Mouse (Mus musculus) lung, embryonic 16.5 days (tissue): ENCODE measurements at regions not wholly inside any gene's neighbourhood (a gene's known extent, or its start where the extent isn't known, plus 50 kb on each side); places are given as distances from the start of the nearest gene placed in this dataset.

Experiments used
- ATAC-seq: fragments of 200-750 bp; cut with Nextera tagmentation; 2 replicates; pipeline ENCODE4 v1.8.0; 2017; ENCODE audit warnings: low read depth, mild to moderate bottlenecking, moderate library complexity
- H3K27ac ChIP-seq: fragments of 300-500 bp; sonication (generic); 2 replicates; pipeline ENCODE4 v1.5.1; 2014; ENCODE audit warnings: mild to moderate bottlenecking, control low read depth, low read length
- H3K27me3 ChIP-seq: fragments of 300-500 bp; sonication (generic); 2 replicates; pipeline ENCODE4 v1.6.1; 2014; ENCODE audit warnings: low read depth, low read length, mixed read lengths; ENCODE audit not compliant: control insufficient read depth, insufficient read depth
- H3K36me3 ChIP-seq: fragments of 300-500 bp; sonication (generic); 2 replicates; pipeline ENCODE4 v1.6.1; 2014; ENCODE audit warnings: low read length; ENCODE audit not compliant: control insufficient read depth, insufficient read depth
- H3K4me1 ChIP-seq: fragments of 300-500 bp; sonication (generic); replicated peaks from 2 replicates; pipeline ENCODE4 v1.6.1; 2014; ENCODE audit warnings: low read length, mixed read lengths; ENCODE audit not compliant: control insufficient read depth, insufficient read depth
- H3K4me2 ChIP-seq: fragments of 300-500 bp; sonication (generic); 2 replicates; pipeline ENCODE4 v1.6.1; 2014; ENCODE audit warnings: low read depth, low read length, control low read depth
- H3K4me3 ChIP-seq: fragments of 300-500 bp; sonication (generic); 2 replicates; pipeline ENCODE4 v1.5.1; 2014; ENCODE audit warnings: mild to moderate bottlenecking, low read length, control low read depth
- H3K9ac ChIP-seq: fragments of 300-500 bp; sonication (generic); 2 replicates; pipeline ENCODE4 v1.6.1; 2014; ENCODE audit warnings: low read length, control low read depth
- H3K9me3 ChIP-seq: fragments of 300-500 bp; sonication (generic); 2 replicates; pipeline ENCODE4 v1.6.1; 2016; ENCODE audit warnings: low read length; ENCODE audit not compliant: control insufficient read depth
- WGBS: fragments of 180-500 bp; shearing (Covaris S2); extraction: QIAGEN DNeasy Blood & Tissue Kit; methylation state at CpG from one replicate; pipeline ENCODE4 v1.1.7; 2014; 5-methylcytosine and 5-hydroxymethylcytosine counted together

DNA sequence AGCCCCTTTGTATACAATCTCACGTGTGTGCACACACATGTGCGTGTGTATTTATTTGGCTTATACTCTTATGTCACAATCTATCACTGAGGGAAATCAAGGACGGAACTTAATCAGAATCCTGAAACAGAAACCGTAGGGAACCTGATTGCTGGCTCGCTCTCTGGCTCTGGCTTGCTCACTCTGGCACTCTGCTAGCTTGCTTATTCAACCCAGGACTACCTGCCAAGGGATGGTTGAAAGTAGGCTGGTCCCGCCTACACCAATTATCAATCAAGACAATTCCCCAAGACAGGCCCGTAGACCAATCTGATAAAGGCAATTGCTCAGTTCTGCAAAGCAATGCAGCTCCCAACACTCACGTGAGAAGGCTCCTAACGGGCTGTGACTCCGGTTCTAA is 224.0 kb downstream of the Sipa1l2 start:
- Histone ChIP-seq H3K9ac (no peak overlapping the region), H3K27ac (no peak overlapping the region), H3K9me3 (no peaks in the 10 kb centered on the region), H3K27me3 (no peaks in the 10 kb centered on the region), H3K36me3 (no peaks in the 10 kb centered on the region), H3K4me2 (no peak overlapping the region), H3K4me1 (peaks cover 23% of the 10 kb centered on the region), H3K4me3 (no peak overlapping the region)
- WGBS = 77% methylated on average over 10 of the region's 10 CpGs
- ATAC-seq = no peak

DNA sequence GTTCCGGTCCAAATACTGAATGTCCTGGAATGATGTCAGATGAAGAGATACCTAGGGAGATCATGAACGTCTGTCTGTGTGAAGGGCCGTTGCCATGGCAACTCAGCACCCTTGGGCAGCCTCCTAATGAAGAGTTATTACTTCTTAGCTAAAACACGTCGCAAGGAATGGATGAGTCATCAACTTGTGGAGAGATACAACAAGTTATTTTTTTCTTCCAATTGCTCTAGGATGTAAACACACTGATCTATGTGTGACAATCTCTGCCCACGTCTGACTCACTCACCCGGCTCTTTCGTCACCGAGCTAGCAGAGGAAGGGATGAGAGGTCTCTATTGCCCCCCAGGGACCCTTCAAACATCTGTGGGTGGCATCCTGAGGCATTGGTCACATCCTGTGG is 225.7 kb downstream of the Sipa1l2 start:
- H3K9ac ChIP-seq = no peak overlapping the region
- no peak for ATAC-seq
- no peak overlapping the region for H3K4me3 ChIP-seq
- H3K9me3 ChIP-seq = no peaks in the 10 kb centered on the region
- no peak overlapping the region for H3K27ac ChIP-seq
- 35% methylated on average over 9 of the region's 9 CpGs for WGBS
- H3K4me1 ChIP-seq = peaks cover 10% of the 10 kb centered on the region
- no peak overlapping the region for H3K4me2 ChIP-seq
- no peaks in the 10 kb centered on the region for H3K27me3 ChIP-seq
- no peaks in the 10 kb centered on the region for H3K36me3 ChIP-seq

- WGBS = 41% methylated on average over 9 of the region's 9 CpGs
- Histone ChIP-seq H3K27ac (no peak overlapping the region), H3K4me3 (no peak overlapping the region), H3K9me3 (no peaks in the 10 kb centered on the region), H3K4me2 (no peak overlapping the region), H3K27me3 (no peaks in the 10 kb centered on the region), H3K9ac (no peak overlapping the region), H3K36me3 (no peaks in the 10 kb centered on the region), H3K4me1 (peaks cover 10% of the 10 kb centered on the region)
- no peak; the same call in 1 of the 2 replicates for ATAC-seq
Observed at GRCm38 (mm10) chr8:125342521-125342920, 227.1 kb downstream of the Sipa1l2 start.

GRCm38 (mm10) chr8:125341606-125342005 is 228.0 kb downstream of the Sipa1l2 start:
- Histone ChIP-seq H3K4me3 (no peak overlapping the region), H3K27ac (no peak overlapping the region), H3K9ac (no peak overlapping the region), H3K36me3 (no peaks in the 10 kb centered on the region), H3K4me2 (no peak overlapping the region), H3K9me3 (no peaks in the 10 kb centered on the region), H3K27me3 (no peaks in the 10 kb centered on the region), H3K4me1 (peaks cover 12% of the 10 kb centered on the region)
- ATAC-seq = peak; percentile 16; the same call in 1 of the 2 replicates
- 67% methylated on average over 4 of the region's 4 CpGs for WGBS

- H3K4me3 ChIP-seq = no peak overlapping the region
- H3K36me3 ChIP-seq = no peaks in the 10 kb centered on the region
- H3K9me3 ChIP-seq = no peaks in the 10 kb centered on the region
- H3K4me2 ChIP-seq = no peak overlapping the region
- H3K4me1 ChIP-seq = peaks cover 14% of the 10 kb centered on the region
- no peak overlapping the region for H3K27ac ChIP-seq
- no peak for ATAC-seq
- 30% methylated on average over 6 of the region's 6 CpGs for WGBS
- H3K9ac ChIP-seq = no peak overlapping the region
- H3K27me3 ChIP-seq = no peaks in the 10 kb centered on the region
Observed at GRCm38 (mm10) chr8:125338222-125338621, 231.4 kb downstream of the Sipa1l2 start.

DNA sequence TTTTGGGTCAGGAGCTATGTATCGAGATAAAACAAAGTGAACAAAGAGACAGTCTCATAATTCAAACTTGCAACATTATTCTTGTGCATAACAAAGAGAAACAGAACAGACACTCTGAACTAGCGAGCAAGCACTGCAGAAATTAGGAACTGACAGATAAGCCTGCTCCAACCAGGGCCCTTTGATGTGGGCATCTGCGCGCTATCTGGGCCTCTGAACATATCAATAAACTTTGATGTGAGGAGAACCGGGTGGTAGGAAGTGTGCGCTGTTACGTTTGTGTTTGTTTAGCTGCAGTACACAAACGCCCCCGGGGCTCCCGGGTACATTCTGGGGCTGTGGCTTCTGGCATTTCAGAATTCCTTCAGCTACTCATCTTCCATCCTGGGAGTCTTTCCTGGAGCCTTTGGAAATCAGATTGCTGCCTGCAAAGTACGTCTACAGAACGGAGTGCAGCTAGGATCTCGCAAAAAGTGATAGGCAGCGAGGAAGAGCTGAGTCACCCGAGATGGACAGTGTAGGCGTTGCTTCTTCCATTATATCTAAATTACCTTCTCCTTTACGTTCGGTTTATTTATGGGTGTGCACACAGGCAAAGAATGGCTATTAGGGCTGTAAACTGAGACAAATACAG is 232.0 kb downstream of the Sipa1l2 start:
- Histone ChIP-seq H3K4me2 (no peak overlapping the region), H3K9me3 (0 out of 2 replicates have a peak, but pooled peaks cover 2% of the 10 kb centered on the region), H3K27ac (no peak overlapping the region), H3K4me3 (no peak overlapping the region), H3K27me3 (no peaks in the 10 kb centered on the region), H3K36me3 (no peaks in the 10 kb centered on the region), H3K4me1 (peaks cover 10% of the 10 kb centered on the region), H3K9ac (no peak overlapping the region)
- ATAC-seq = peak; percentile 26; the same call in 1 of the 2 replicates
- WGBS = 15% methylated on average over 18 of the region's 18 CpGs

DNA sequence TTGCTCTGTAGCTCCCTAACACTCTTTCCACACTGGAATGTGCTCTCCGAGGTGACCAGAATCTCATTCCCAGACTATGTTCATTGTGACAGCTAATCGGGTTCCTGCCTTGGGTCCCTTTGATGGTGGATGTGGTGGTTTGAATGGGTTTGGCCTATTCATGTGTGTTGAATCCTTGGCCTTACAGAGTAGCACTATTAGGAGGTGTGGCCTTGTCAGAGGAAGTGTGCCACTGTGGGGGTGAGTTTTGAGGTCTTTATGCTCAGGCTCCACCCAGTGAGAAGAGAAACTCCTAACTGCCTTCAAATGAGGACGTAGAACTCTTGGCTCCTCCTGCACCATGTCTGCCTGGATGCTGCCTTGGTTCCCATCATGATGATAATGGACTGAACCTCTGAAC is 232.8 kb downstream of the Sipa1l2 start:
- no peak for ATAC-seq

GRCm38 (mm10) chr8:125335575-125336370 is 233.8 kb downstream of the Sipa1l2 start:
- Histone ChIP-seq H3K27me3 (no peaks in the 10 kb centered on the region), H3K4me1 (peaks cover 8% of the 10 kb centered on the region), H3K4me2 (no peak overlapping the region), H3K36me3 (no peaks in the 10 kb centered on the region), H3K9me3 (0 out of 2 replicates have a peak, but pooled peaks cover 2% of the 10 kb centered on the region), H3K9ac (no peak overlapping the region), H3K4me3 (no peak overlapping the region), H3K27ac (no peak overlapping the region)
- WGBS = 70% methylated on average over 28 of the region's 28 CpGs
- ATAC-seq = no peak

More for the DNA sequence above, 232.8 kb downstream of the Sipa1l2 start:
- Histone ChIP-seq H3K9ac (no peak overlapping the region), H3K4me2 (no peak overlapping the region), H3K9me3 (0 out of 2 replicates have a peak, but pooled peaks cover 2% of the 10 kb centered on the region), H3K27ac (no peak overlapping the region), H3K4me1 (peaks cover 8% of the 10 kb centered on the region), H3K4me3 (no peak overlapping the region), H3K36me3 (no peaks in the 10 kb centered on the region), H3K27me3 (no peaks in the 10 kb centered on the region)
- 59% methylated on average over 3 of the region's 3 CpGs for WGBS

GRCm38 (mm10) chr8:125335171-125335570 is 234.4 kb downstream of the Sipa1l2 start:
- Histone ChIP-seq H3K36me3 (no peaks in the 10 kb centered on the region), H3K27me3 (no peaks in the 10 kb centered on the region), H3K9me3 (0 out of 2 replicates have a peak, but pooled peaks cover 2% of the 10 kb centered on the region), H3K4me1 (peaks cover 8% of the 10 kb centered on the region), H3K4me3 (no peak overlapping the region), H3K27ac (no peak overlapping the region), H3K9ac (no peak overlapping the region), H3K4me2 (no peak overlapping the region)
- WGBS = 44% methylated on average over 6 of the region's 6 CpGs
- ATAC-seq = no peak
